Mouse (Mus musculus) spleen, adult 18-20 months (tissue): Measurements from ENCODE around the gene Zic2.

Experiments used
- DNase-seq, 2 experiments: peaks; one replicate each; pipeline ENCODE4 v3.0.0; 2022; ENCODE audit warnings: mixed read lengths in 2 of 2

Gene Zic2

DNA sequence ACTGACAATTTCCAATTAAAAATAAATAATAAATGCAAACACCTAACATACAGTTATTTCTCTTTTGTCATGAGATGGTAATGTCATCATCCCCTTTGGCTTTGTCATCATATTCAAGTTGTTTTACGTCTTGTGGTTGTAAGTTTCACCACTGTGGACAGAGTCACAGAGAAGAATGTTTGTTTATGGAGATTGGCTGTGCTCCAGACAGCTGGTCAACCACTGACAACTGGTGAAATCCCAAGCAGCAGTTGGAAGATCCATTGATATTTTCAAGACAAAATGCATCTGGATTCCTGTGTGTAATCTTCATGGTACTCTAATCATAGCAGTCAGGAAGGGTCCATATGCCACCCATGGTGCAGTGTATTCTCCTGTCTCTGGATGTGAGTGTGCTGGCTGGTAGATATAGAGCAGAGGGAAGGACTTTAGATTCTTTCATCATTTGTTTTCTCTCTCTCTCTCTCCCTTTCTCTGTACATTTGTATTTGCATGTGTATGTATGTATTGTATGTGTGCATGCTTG, 38.3 kb downstream of the Zic2 start:
- no peak for DNase-seq

DNA sequence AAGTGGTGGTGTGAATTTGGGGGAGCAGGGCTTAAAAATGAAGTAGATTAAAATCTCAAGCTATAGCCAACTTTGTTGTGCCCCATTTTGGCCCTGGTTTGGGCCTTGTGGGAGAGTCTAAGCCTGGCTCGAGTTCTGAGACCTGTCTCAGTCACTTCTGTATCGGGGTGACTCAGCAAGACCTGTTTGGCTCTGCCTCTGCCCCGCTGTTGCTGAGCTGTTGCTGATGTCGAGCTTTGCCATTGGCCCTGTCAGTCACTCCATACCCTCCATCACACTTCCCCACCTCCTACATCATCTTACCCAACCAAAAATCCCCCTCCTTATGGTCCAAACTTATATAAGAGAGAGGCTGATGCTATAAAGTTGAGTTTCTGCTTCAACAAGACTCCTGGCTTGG, 53.2 kb downstream of the Zic2 start:
- no peak for DNase-seq
